In genomic region chr7:141297926-141298650, GRCm38 (mm10) we compare ENCODE assay signal across 24 mouse cellular contexts. TPM values are rescaled to one million over a fixed set of nuclear protein-coding genes. Genes with fewer than 3 reads are reported as not detected.
A peak's percentile ranks its signal among the peaks of the same experiment; 100 is the strongest.
DNase-seq lines count a peak whose midpoint lies in the region; ATAC-seq lines count a peak whose summit lies in the region.
"Had no signal": no experiment of that assay in that cellular context is flagged by ENCODE, and none has a peak within 500 bp of the region (broad histone marks: within the 10 kb centered on the region; RNA-seq: fewer than 3 reads in every experiment).

No protein-coding gene starts in this region.

- no peak overlapping the region for H3K9ac ChIP-seq in liver, embryonic 12.5 days
- no peak overlapping the region for H3K9ac ChIP-seq in liver, embryonic 16.5 days (ENCODE audit: low read depth, low read length)
- H3K9ac ChIP-seq: embryonic facial prominence, embryonic 13.5 days; forebrain, embryonic 12.5 days; heart, embryonic 12.5 days; hindbrain, embryonic 14.5 days had no signal

- H3K27ac ChIP-seq in liver, embryonic 12.5 days: no peak overlapping the region
- H3K27ac ChIP-seq in liver, embryonic 16.5 days (ENCODE audit: low read length): no peak overlapping the region
- H3K27ac ChIP-seq: embryonic facial prominence, embryonic 13.5 days; forebrain, embryonic 12.5 days; hindbrain, embryonic 10.5 days; hindbrain, embryonic 14.5 days had no signal

- no peaks in the 10 kb centered on the region for H3K9me3 ChIP-seq in liver, embryonic 12.5 days (replicated peaks)
- H3K9me3 ChIP-seq in liver, embryonic 16.5 days (replicated peaks; ENCODE audit: control insufficient read depth, low read length): no peaks in the 10 kb centered on the region
- H3K9me3 ChIP-seq: embryonic facial prominence, embryonic 13.5 days; forebrain, embryonic 12.5 days; heart, embryonic 12.5 days; hindbrain, embryonic 10.5 days had no signal

- H3K27me3 ChIP-seq in liver, embryonic 12.5 days (replicated peaks): peaks cover 35% of the 10 kb centered on the region
- peaks cover 28% of the 10 kb centered on the region for H3K27me3 ChIP-seq in liver, embryonic 16.5 days (ENCODE audit: control insufficient read depth, insufficient read depth, low read depth, low read length)
- H3K27me3 ChIP-seq: Patski had no signal

- DNase-seq in liver: no peak
- DNase-seq in c-Kit-positive CD71-positive TER-119-negative erythroid progenitor cells, embryonic 14.5 days (ENCODE audit: low read depth): peak; percentile 14
- DNase-seq in thymus, postnatal 25 days: no peak
- no peak for DNase-seq in ovary, postnatal 10 days (ENCODE audit: low spot score)
- no peak for DNase-seq in left cerebral cortex, adult 8-10 months (ENCODE audit: low spot score in 2 of 2)
- DNase-seq: adrenal gland, postnatal 14 days; cerebellum, adult 18-20 months; cerebellum, adult 9-11 months; gastrocnemius, postnatal 25 days had no signal

- peaks cover 52% of the 10 kb centered on the region for H3K36me3 ChIP-seq in liver, embryonic 12.5 days
- peaks cover 6% of the 10 kb centered on the region; the same call in 1 of the 2 replicates for H3K36me3 ChIP-seq in liver, embryonic 16.5 days (ENCODE audit: control insufficient read depth, insufficient read depth)

- 56% methylated on average over 3 of the region's 3 CpGs for WGBS in liver, embryonic 12.5 days (ENCODE audit: insufficient replicate concordance)
- WGBS in liver, embryonic 16.5 days (ENCODE audit: insufficient replicate concordance): 55% methylated on average over 3 of the region's 3 CpGs

- ATAC-seq in liver, embryonic 12.5 days: peak; percentile 57
- ATAC-seq in liver, embryonic 16.5 days (ENCODE audit: low read depth): peak; percentile 24; the same call in 1 of the 2 replicates
- ATAC-seq: activated CD4-positive, CD25-positive, alpha-beta regulatory T cell, adult 4 months; forebrain, embryonic 16.5 days; Patski had no signal

- no peak overlapping the region for H3K4me2 ChIP-seq in liver, embryonic 12.5 days
- H3K4me2 ChIP-seq in liver, embryonic 16.5 days (ENCODE audit: low read depth, low read length): no peak overlapping the region
- H3K4me2 ChIP-seq: embryonic facial prominence, embryonic 13.5 days; forebrain, embryonic 12.5 days; heart, embryonic 12.5 days; hindbrain, embryonic 14.5 days had no signal

- peaks cover 27% of the 10 kb centered on the region for H3K4me1 ChIP-seq in liver, embryonic 12.5 days
- peaks cover 8% of the 10 kb centered on the region for H3K4me1 ChIP-seq in liver, embryonic 16.5 days (ENCODE audit: control insufficient read depth, low read depth, low read length)

- H3K4me3 ChIP-seq in liver, embryonic 12.5 days: no peak overlapping the region
- H3K4me3 ChIP-seq in liver, embryonic 16.5 days (ENCODE audit: low read depth, low read length): no peak overlapping the region
- H3K4me3 ChIP-seq: embryonic facial prominence, embryonic 13.5 days; forebrain, embryonic 12.5 days; heart, embryonic 12.5 days; hindbrain, embryonic 10.5 days had no signal

RNA-seq across cellular contexts. Expression of gene Drd4, which starts 6.3 kb away (rescaled TPM):
- 0.04 and 0.07 TPM in 2 replicates for polyA plus RNA-seq in liver, embryonic 12.5 days (2016; fragmentation: Nextera tagmentation; extraction: Ambion mirVana)
- not detected in 2 replicates for polyA plus RNA-seq in liver, embryonic 16.5 days (2015; fragmentation: Nextera tagmentation; extraction: Ambion mirVana)
- total RNA-seq in left cerebral cortex, adult 8-10 months (2022): under 1 TPM; 0.44 to 0.84 (median 0.50) TPM
- total RNA-seq: granulocyte monocyte progenitor cell, adult 5-6 weeks; heart, adult 8-10 months; heart, postnatal 25 days had no signal
- polyA plus RNA-seq: activated CD4-positive, CD25-positive, alpha-beta regulatory T cell, adult 4 months; Patski had no signal

RNA-seq across cellular contexts. Expression of gene Sct, which starts 19.2 kb away (rescaled TPM):
- 0.32 and 0.60 TPM in 2 replicates for polyA plus RNA-seq in liver, embryonic 12.5 days (2016; fragmentation: Nextera tagmentation; extraction: Ambion mirVana)
- 1.4 TPM in 1 of 2 replicates, not detected in the other for polyA plus RNA-seq in liver, embryonic 16.5 days (2015; fragmentation: Nextera tagmentation; extraction: Ambion mirVana)
- total RNA-seq in left cerebral cortex, adult 8-10 months (2022): not detected
- total RNA-seq: adrenal gland, adult 18-20 months; granulocyte monocyte progenitor cell, adult 5-6 weeks; heart, adult 8-10 months; heart, postnatal 25 days had no signal
- polyA plus RNA-seq: activated CD4-positive, CD25-positive, alpha-beta regulatory T cell, adult 4 months; Patski had no signal

RNA-seq across cellular contexts. Expression of gene Cdhr5, which starts 21.5 kb away (rescaled TPM):
- polyA plus RNA-seq in liver, embryonic 12.5 days (2016; fragmentation: Nextera tagmentation; extraction: Ambion mirVana): 0.14 and 0.20 TPM in 2 replicates
- 0.42 and 1.6 TPM in 2 replicates for polyA plus RNA-seq in liver, embryonic 16.5 days (2015; fragmentation: Nextera tagmentation; extraction: Ambion mirVana)
- not detected for total RNA-seq in left cerebral cortex, adult 8-10 months (2022)
- total RNA-seq: granulocyte monocyte progenitor cell, adult 5-6 weeks; heart, adult 8-10 months; heart, postnatal 25 days had no signal
- polyA plus RNA-seq: activated CD4-positive, CD25-positive, alpha-beta regulatory T cell, adult 4 months; embryonic facial prominence, embryonic 13.5 days; forebrain, embryonic 12.5 days; forebrain, embryonic 16.5 days; frontal cortex, adult 2 months; heart, embryonic 12.5 days; hindbrain, embryonic 10.5 days; hindbrain, embryonic 14.5 days; Patski had no signal

RNA-seq across cellular contexts. Expression of gene Deaf1, which starts 29.4 kb away (rescaled TPM):
- polyA plus RNA-seq in liver, embryonic 12.5 days (2016; fragmentation: Nextera tagmentation; extraction: Ambion mirVana): 24.7 and 25.6 TPM in 2 replicates
- 11.6 and 13.6 TPM in 2 replicates for polyA plus RNA-seq in liver, embryonic 16.5 days (2015; fragmentation: Nextera tagmentation; extraction: Ambion mirVana)
- 10 to 100 TPM; 57.2 to 76.6 (median 68.2) TPM for total RNA-seq in left cerebral cortex, adult 8-10 months (2022)

RNA-seq across cellular contexts. Expression of gene Tmem80, which starts 29.5 kb away (rescaled TPM):
- 24.3 and 24.8 TPM in 2 replicates for polyA plus RNA-seq in liver, embryonic 12.5 days (2016; fragmentation: Nextera tagmentation; extraction: Ambion mirVana)
- polyA plus RNA-seq in liver, embryonic 16.5 days (2015; fragmentation: Nextera tagmentation; extraction: Ambion mirVana): 13.9 and 16.7 TPM in 2 replicates
- total RNA-seq in left cerebral cortex, adult 8-10 months (2022): 10 to 100 TPM; 30.2 to 32.2 (median 30.6) TPM
